Mouse (Mus musculus): ENCODE measurements around the gene Krba1. TPM values are rescaled to one million over a fixed set of nuclear protein-coding genes. Genes with fewer than 3 reads are reported as not detected.
A peak's percentile ranks its signal among the peaks of the same experiment; 100 is the strongest.

Krba1 gene
- polyA plus RNA-seq (2015; fragmentation: Nextera tagmentation; extraction: Ambion mirVana): 1.7 and 1.9 TPM in 2 replicates

DNA sequence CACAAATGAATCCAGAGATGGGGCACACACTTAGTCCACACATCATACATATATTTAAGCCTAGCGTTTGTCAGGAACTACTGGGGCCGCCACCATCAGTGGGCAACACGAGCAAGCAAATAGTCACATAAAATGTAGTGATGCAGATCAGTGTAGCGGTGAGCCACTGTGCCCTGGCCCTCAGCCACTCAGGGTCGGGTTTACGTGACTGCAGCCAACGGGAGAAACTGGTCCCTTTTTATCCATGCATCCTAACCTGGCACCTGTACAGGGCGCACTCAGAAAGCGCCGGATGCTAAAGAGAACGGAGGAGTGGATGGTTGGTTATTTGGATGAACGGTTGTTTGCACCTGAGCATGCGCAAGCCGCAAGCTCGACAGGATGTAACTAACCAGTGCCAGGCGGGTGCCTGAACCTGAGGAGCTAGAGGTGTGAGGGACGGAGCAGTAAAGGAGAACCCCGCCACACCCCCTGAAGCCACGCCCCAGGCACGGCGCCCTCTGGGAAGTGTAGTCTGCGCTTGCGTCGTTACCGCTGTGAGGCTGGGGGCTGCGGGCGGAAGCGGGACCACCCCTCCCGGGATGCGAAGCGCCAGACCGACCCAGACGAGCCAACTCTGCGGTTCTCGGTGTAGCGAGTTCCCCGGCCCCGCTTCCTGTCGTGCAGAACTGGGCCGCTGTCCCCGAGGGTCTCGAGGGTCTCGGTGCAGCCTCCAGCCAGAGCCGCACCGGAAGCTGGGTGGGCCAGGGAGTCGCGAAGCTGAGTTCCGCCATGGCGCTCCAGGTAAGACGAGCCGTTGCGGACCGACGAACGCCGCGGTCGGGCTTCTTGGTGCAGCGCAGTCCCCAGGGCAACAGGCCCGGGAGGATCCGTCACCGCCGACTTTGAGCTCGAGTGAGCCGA lies at the start of gene Krba1:
Gene Krba1 (plus strand): TSS at position 482 of the 903 bp plus-strand sequence.
- 2% methylated on average over 65 of the region's 65 CpGs for WGBS (ENCODE audit: insufficient replicate concordance)
- peak; percentile 84 for ATAC-seq (ENCODE audit: low read depth)
- Histone ChIP-seq H3K9ac (ENCODE audit: low read depth, low read length) (peak within 1 kb of the TSS; percentile 64), H3K27me3 (ENCODE audit: control insufficient read depth, insufficient read depth, low read depth, low read length) (no peaks in the 10 kb centered on the region), H3K36me3 (ENCODE audit: control insufficient read depth, insufficient read depth) (no peaks in the 10 kb centered on the region), H3K4me1 (ENCODE audit: control insufficient read depth, low read depth, low read length) (peaks cover 3% of the 10 kb centered on the region), H3K27ac (ENCODE audit: low read length) (no peak within 1 kb of the TSS), H3K4me3 (ENCODE audit: low read depth, low read length) (peak within 1 kb of the TSS; percentile 65), H3K4me2 (ENCODE audit: low read depth, low read length) (peak within 1 kb of the TSS; percentile 71), H3K9me3 (replicated peaks; ENCODE audit: control insufficient read depth, low read length) (no peaks in the 10 kb centered on the region)

- Histone ChIP-seq H3K27ac (ENCODE audit: low read length) (no peak overlapping the region), H3K36me3 (ENCODE audit: control insufficient read depth, insufficient read depth) (no peaks in the 10 kb centered on the region), H3K4me3 (ENCODE audit: low read depth, low read length) (no peak overlapping the region), H3K4me2 (ENCODE audit: low read depth, low read length) (no peak overlapping the region), H3K27me3 (ENCODE audit: control insufficient read depth, insufficient read depth, low read depth, low read length) (no peaks in the 10 kb centered on the region), H3K9ac (ENCODE audit: low read depth, low read length) (no peak overlapping the region), H3K4me1 (ENCODE audit: control insufficient read depth, low read depth, low read length) (no peaks in the 10 kb centered on the region), H3K9me3 (replicated peaks; ENCODE audit: control insufficient read depth, low read length) (no peaks in the 10 kb centered on the region)
- WGBS (ENCODE audit: insufficient replicate concordance): 39% methylated on average over 3 of the region's 3 CpGs
- ATAC-seq (ENCODE audit: low read depth): no peak
Measured at GRCm38 (mm10) chr6:48358897-48359296, 36.5 kb upstream of the Krba1 start.

GRCm38 (mm10) chr6:48366322-48366996 lies 28.9 kb upstream of the Krba1 start:
- Histone ChIP-seq H3K4me1 (ENCODE audit: control insufficient read depth, low read depth, low read length) (no peaks in the 10 kb centered on the region), H3K4me3 (ENCODE audit: low read depth, low read length) (no peak overlapping the region), H3K9me3 (replicated peaks; ENCODE audit: control insufficient read depth, low read length) (no peaks in the 10 kb centered on the region), H3K27me3 (ENCODE audit: control insufficient read depth, insufficient read depth, low read depth, low read length) (no peaks in the 10 kb centered on the region), H3K27ac (ENCODE audit: low read length) (no peak overlapping the region), H3K4me2 (ENCODE audit: low read depth, low read length) (no peak overlapping the region), H3K36me3 (ENCODE audit: control insufficient read depth, insufficient read depth) (no peaks in the 10 kb centered on the region), H3K9ac (ENCODE audit: low read depth, low read length) (no peak overlapping the region)
- ATAC-seq (ENCODE audit: low read depth): no peak
- 59% methylated on average over 11 of the region's 11 CpGs for WGBS (ENCODE audit: insufficient replicate concordance)

- no peak overlapping the region for H3K4me3 ChIP-seq (ENCODE audit: low read depth, low read length)
- no peak overlapping the region for H3K4me2 ChIP-seq (ENCODE audit: low read depth, low read length)
- no peaks in the 10 kb centered on the region for H3K27me3 ChIP-seq (ENCODE audit: control insufficient read depth, insufficient read depth, low read depth, low read length)
- H3K9ac ChIP-seq (ENCODE audit: low read depth, low read length): no peak overlapping the region
- H3K27ac ChIP-seq (ENCODE audit: low read length): no peak overlapping the region
- H3K4me1 ChIP-seq (ENCODE audit: control insufficient read depth, low read depth, low read length): no peaks in the 10 kb centered on the region
- H3K36me3 ChIP-seq (ENCODE audit: control insufficient read depth, insufficient read depth): no peaks in the 10 kb centered on the region
- H3K9me3 ChIP-seq (replicated peaks; ENCODE audit: control insufficient read depth, low read length): no peaks in the 10 kb centered on the region
- ATAC-seq (ENCODE audit: low read depth): no peak
- 31% methylated on average over 3 of the region's 3 CpGs for WGBS (ENCODE audit: insufficient replicate concordance)
Measured at GRCm38 (mm10) chr6:48388221-48388620, 7.2 kb upstream of the Krba1 start.

- H3K4me1 ChIP-seq (ENCODE audit: control insufficient read depth, low read depth, low read length): peaks cover 3% of the 10 kb centered on the region
- H3K9ac ChIP-seq (ENCODE audit: low read depth, low read length): no peak overlapping the region
- H3K27ac ChIP-seq (ENCODE audit: low read length): no peak overlapping the region
- ATAC-seq (ENCODE audit: low read depth): no peak
- H3K27me3 ChIP-seq (ENCODE audit: control insufficient read depth, insufficient read depth, low read depth, low read length): no peaks in the 10 kb centered on the region
- H3K4me3 ChIP-seq (ENCODE audit: low read depth, low read length): no peak overlapping the region
- H3K9me3 ChIP-seq (replicated peaks; ENCODE audit: control insufficient read depth, low read length): no peaks in the 10 kb centered on the region
- H3K36me3 ChIP-seq (ENCODE audit: control insufficient read depth, insufficient read depth): no peaks in the 10 kb centered on the region
- no peak overlapping the region for H3K4me2 ChIP-seq (ENCODE audit: low read depth, low read length)
Measured at GRCm38 (mm10) chr6:48393811-48394210, 1.6 kb upstream of the Krba1 start.

DNA sequence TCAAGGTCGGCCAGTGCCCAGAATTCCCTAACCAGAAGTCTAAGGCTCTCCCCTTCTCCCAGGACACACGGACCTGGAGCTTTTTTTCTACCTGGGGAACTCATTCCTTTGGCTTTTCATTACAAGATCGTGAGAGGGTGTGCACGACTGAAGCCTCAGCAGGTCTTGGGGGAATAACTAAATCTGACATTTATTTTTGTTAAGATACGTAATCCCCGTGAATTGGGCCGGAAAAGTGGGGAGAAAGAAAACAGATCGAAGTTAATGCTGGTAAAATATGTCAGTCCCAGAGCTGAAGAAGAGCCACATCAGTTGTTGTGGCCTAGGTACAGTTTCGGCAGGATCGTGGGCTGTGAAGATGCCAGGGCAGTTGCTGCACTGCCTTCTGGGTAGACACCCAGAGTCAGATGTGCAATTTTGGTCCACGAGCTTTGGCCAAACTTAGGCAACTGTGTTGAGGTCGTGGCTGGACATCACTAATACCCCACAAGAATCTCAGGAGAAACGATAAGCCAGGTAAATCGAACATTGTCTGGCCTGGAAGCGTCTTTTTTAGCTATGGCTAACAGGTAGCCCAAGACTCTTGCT lies 716 bp downstream of the Krba1 start:
- Histone ChIP-seq H3K27ac (ENCODE audit: low read length) (no peak overlapping the region), H3K9me3 (replicated peaks; ENCODE audit: control insufficient read depth, low read length) (no peaks in the 10 kb centered on the region), H3K4me1 (ENCODE audit: control insufficient read depth, low read depth, low read length) (peaks cover 3% of the 10 kb centered on the region), H3K9ac (ENCODE audit: low read depth, low read length) (peak overlapping the region; percentile 64), H3K27me3 (ENCODE audit: control insufficient read depth, insufficient read depth, low read depth, low read length) (no peaks in the 10 kb centered on the region), H3K4me2 (ENCODE audit: low read depth, low read length) (peak overlapping the region; percentile 71), H3K36me3 (ENCODE audit: control insufficient read depth, insufficient read depth) (no peaks in the 10 kb centered on the region), H3K4me3 (ENCODE audit: low read depth, low read length) (peak overlapping the region; percentile 65)
- WGBS (ENCODE audit: insufficient replicate concordance): 28% methylated on average over 15 of the region's 15 CpGs
- ATAC-seq (ENCODE audit: low read depth): no peak

GRCm38 (mm10) chr6:48396686-48397085 lies 1.3 kb downstream of the Krba1 start:
- H3K9ac ChIP-seq (ENCODE audit: low read depth, low read length): no peak overlapping the region
- no peaks in the 10 kb centered on the region for H3K9me3 ChIP-seq (replicated peaks; ENCODE audit: control insufficient read depth, low read length)
- ATAC-seq (ENCODE audit: low read depth): no peak
- H3K4me3 ChIP-seq (ENCODE audit: low read depth, low read length): no peak overlapping the region
- H3K4me2 ChIP-seq (ENCODE audit: low read depth, low read length): no peak overlapping the region
- H3K27me3 ChIP-seq (ENCODE audit: control insufficient read depth, insufficient read depth, low read depth, low read length): no peaks in the 10 kb centered on the region
- peaks cover 3% of the 10 kb centered on the region for H3K4me1 ChIP-seq (ENCODE audit: control insufficient read depth, low read depth, low read length)
- WGBS (ENCODE audit: insufficient replicate concordance): 90% methylated on average over 1 of the region's 1 CpGs
- no peaks in the 10 kb centered on the region for H3K36me3 ChIP-seq (ENCODE audit: control insufficient read depth, insufficient read depth)
- no peak overlapping the region for H3K27ac ChIP-seq (ENCODE audit: low read length)

- ATAC-seq (ENCODE audit: low read depth): no peak
- H3K36me3 ChIP-seq (ENCODE audit: control insufficient read depth, insufficient read depth): no peaks in the 10 kb centered on the region
- H3K27me3 ChIP-seq (ENCODE audit: control insufficient read depth, insufficient read depth, low read depth, low read length): no peaks in the 10 kb centered on the region
- peaks cover 3% of the 10 kb centered on the region for H3K4me1 ChIP-seq (ENCODE audit: control insufficient read depth, low read depth, low read length)
- H3K9ac ChIP-seq (ENCODE audit: low read depth, low read length): no peak overlapping the region
- 55% methylated on average over 4 of the region's 4 CpGs for WGBS (ENCODE audit: insufficient replicate concordance)
- no peak overlapping the region for H3K4me3 ChIP-seq (ENCODE audit: low read depth, low read length)
- H3K9me3 ChIP-seq (replicated peaks; ENCODE audit: control insufficient read depth, low read length): no peaks in the 10 kb centered on the region
- H3K4me2 ChIP-seq (ENCODE audit: low read depth, low read length): no peak overlapping the region
- H3K27ac ChIP-seq (ENCODE audit: low read length): no peak overlapping the region
Measured at GRCm38 (mm10) chr6:48397336-48397735, 1.9 kb downstream of the Krba1 start.

DNA sequence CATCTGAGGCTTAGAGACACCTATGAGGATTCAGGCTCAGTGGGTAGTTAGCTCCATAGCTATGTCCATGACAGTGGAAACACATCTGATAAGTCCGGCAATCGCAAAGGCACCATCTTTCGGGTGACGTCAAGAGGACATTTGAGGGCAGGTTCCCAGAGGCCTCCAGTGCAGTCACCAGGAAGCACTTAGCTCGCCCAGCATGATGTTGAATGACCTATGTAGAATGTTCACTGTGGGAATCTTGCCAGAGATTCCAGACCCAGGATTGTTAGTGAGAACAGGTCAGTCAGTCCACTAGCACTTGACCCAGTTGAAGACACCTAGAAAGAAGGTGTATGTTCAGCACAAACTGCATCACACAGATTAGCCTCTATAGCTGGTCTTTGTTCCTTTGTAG lies 4.5 kb downstream of the Krba1 start:
- no peak for ATAC-seq (ENCODE audit: low read depth)
- Histone ChIP-seq H3K9me3 (replicated peaks; ENCODE audit: control insufficient read depth, low read length) (no peaks in the 10 kb centered on the region), H3K4me3 (ENCODE audit: low read depth, low read length) (no peak overlapping the region), H3K27ac (ENCODE audit: low read length) (no peak overlapping the region), H3K27me3 (ENCODE audit: control insufficient read depth, insufficient read depth, low read depth, low read length) (no peaks in the 10 kb centered on the region), H3K36me3 (ENCODE audit: control insufficient read depth, insufficient read depth) (no peaks in the 10 kb centered on the region), H3K4me1 (ENCODE audit: control insufficient read depth, low read depth, low read length) (peaks cover 3% of the 10 kb centered on the region), H3K4me2 (ENCODE audit: low read depth, low read length) (no peak overlapping the region), H3K9ac (ENCODE audit: low read depth, low read length) (no peak overlapping the region)
- 81% methylated on average over 5 of the region's 5 CpGs for WGBS (ENCODE audit: insufficient replicate concordance)

Measured in liver, embryonic 16.5 days (tissue).